Mouse (Mus musculus): ENCODE measurements around the gene Tns1.

DNA sequence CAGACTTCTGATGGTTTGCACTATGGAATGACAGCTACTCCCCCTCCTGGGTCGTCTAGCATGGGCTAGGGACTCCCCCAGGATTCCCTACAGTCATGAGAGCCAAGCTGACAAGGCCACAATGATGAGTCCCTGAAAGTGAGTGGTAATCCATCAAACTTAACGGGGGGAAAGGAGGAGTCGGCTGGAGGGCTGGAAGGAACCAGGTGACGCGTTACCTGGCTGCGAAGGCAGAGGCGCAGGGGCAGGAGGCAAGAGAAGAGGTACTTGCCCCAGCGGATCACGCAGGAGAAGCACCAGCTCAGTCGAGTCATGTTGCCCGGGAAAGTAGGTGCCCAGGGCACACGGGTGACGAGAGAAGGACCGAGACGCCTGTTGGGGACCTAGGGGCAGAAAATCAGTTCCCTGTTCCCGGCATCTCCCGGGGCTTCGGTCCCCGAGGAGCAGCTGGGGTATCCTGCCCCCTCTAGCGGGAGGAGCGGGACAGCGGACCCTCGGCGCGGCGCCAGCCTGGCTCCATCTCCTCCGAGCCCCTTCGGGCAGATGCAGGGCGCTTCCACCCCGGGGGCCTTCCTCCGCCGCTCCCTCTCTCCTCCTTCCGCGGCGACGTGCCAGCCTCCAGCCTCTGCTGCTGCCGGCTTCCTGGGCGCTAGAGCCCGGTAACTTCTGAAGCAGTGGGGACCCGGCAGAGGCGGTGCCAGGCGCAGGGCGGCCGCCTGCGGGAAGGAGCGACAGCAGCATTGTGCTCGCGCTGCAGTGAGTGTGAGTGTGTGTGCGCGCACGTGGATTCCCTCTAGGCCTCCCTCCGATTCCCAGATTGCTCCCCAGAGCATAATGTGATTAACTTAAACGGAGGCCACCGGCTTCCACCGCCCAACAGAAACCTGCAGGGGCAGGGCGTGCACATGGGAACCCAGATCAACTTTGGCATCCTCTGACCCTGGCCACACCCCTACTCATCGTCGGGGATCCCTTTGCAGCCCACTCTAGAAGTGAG lies 25.9 kb downstream of the Tns1 start:
- TF ChIP-seq CTCF (conservative IDR thresholded peaks at IDR 0.05; ENCODE audit: insufficient read depth, insufficient read length, low read depth, low read length) (no peak), POLR2A (IDR thresholded peaks at IDR 0.05; ENCODE audit: low read depth, low read length) (no peak)
